Mouse (Mus musculus): ENCODE measurements at regions not wholly inside any gene's neighbourhood (a gene's known extent, or its start where the extent isn't known, plus 50 kb on each side); places are given as distances from the start of the nearest gene placed in this dataset.

- TF ChIP-seq CTCF (IDR thresholded peaks at IDR 0.05; ENCODE audit: extremely low read depth, insufficient read length, insufficient replicate concordance, low read depth, low read length): no peak
- no peak for TF ChIP-seq POLR2A (IDR thresholded peaks at IDR 0.05; ENCODE audit: low read depth, low read length)
These were observed 134.0 kb downstream of the 4933412E24Rik start for GRCm38 (mm10) chr15:59882444-59882843.

Data from small intestine, adult 2 months (tissue).